Mouse (Mus musculus) kidney, embryonic 16.5 days (tissue): Measurements from ENCODE around the gene Ndufs8. TPM values are rescaled to one million over a fixed set of nuclear protein-coding genes. Genes with fewer than 3 reads are reported as not detected.

ENCODE experiments used
- ATAC-seq: fragments of 200-750 bp; cut with Nextera tagmentation; 2 replicates; pipeline ENCODE4 v1.8.0; 2017; ENCODE audit warnings: moderate TSS enrichment; ENCODE audit not compliant: low FRiP score, low TSS enrichment
- H3K27ac ChIP-seq: fragments of 300-500 bp; sonication (generic); 2 replicates; pipeline ENCODE4 v1.5.1; 2014; ENCODE audit warnings: low read length
- H3K27me3 ChIP-seq: fragments of 300-500 bp; sonication (generic); 2 replicates; pipeline ENCODE4 v1.6.1; 2014; ENCODE audit warnings: low read length, control low read depth, mixed read lengths; ENCODE audit not compliant: insufficient read depth
- H3K36me3 ChIP-seq: fragments of 300-500 bp; sonication (generic); 2 replicates; pipeline ENCODE4 v1.6.1; 2014; ENCODE audit warnings: low read length, control low read depth, mixed read lengths; ENCODE audit not compliant: insufficient read depth
- H3K4me1 ChIP-seq: fragments of 300-500 bp; sonication (generic); 2 replicates; pipeline ENCODE4 v1.6.1; 2014; ENCODE audit warnings: low read length, control low read depth, mixed read lengths; ENCODE audit not compliant: insufficient read depth
- H3K4me2 ChIP-seq: fragments of 300-500 bp; sonication (generic); replicated peaks from 2 replicates; pipeline ENCODE4 v1.6.1; 2014; ENCODE audit warnings: low read depth, low read length
- H3K4me3 ChIP-seq: fragments of 300-500 bp; sonication (generic); 2 replicates; pipeline ENCODE4 v1.5.1; 2014; ENCODE audit warnings: mild to moderate bottlenecking, low read length
- H3K9ac ChIP-seq: fragments of 300-500 bp; sonication (generic); replicated peaks from 2 replicates; pipeline ENCODE4 v1.6.1; 2014; ENCODE audit warnings: low read length
- H3K9me3 ChIP-seq: fragments of 300-500 bp; sonication (generic); 2 replicates; pipeline ENCODE4 v1.6.1; 2016; ENCODE audit warnings: low read length, control low read depth
- WGBS: fragments of 180-500 bp; shearing (Covaris S2); extraction: QIAGEN DNeasy Blood & Tissue Kit; methylation state at CpG from one replicate; pipeline ENCODE4 v1.1.7; 2014; 5-methylcytosine and 5-hydroxymethylcytosine counted together
- polyA plus RNA-seq: library from polyadenylated mRNA; unstranded; fragments of >200 nt; fragmentation: Nextera tagmentation; extraction: Ambion mirVana; gene quantifications from 2 replicates; pipeline ENCODE4 v1.2.1, GENCODE M21; 2015

Ndufs8 gene
- polyA plus RNA-seq, 1 experiment from 2014 or later = 401 TPM

- Histone ChIP-seq H3K9me3 (no peaks in the 10 kb centered on the region), H3K4me3 (peak within 1 kb of the TSS; percentile 60), H3K4me1 (peaks cover 21% of the 10 kb centered on the region), H3K36me3 (no peaks in the 10 kb centered on the region), H3K9ac (peak within 1 kb of the TSS; percentile 75), H3K4me2 (peak within 1 kb of the TSS; percentile 82), H3K27me3 (no peaks in the 10 kb centered on the region), H3K27ac (peak within 1 kb of the TSS; percentile 12; the same call in 1 of the 2 replicates)
- WGBS = 8% methylated on average over 41 of the region's 42 CpGs
- ATAC-seq = peak; percentile 92
Observed at GRCm38 (mm10) chr19:3935032-3935895, 22.7 kb upstream of the Ndufs8 start, which contains the start of gene Unc93b1. Unc93b1 (plus strand) TSS chr19:3935186.

GRCm38 (mm10) chr19:3931716-3932115 is 19.1 kb upstream of the Ndufs8 start:
- peaks cover 34% of the 10 kb centered on the region for H3K4me1 ChIP-seq
- 93% methylated on average over 9 of the region's 9 CpGs for WGBS
- H3K4me2 ChIP-seq = no peak overlapping the region
- H3K27me3 ChIP-seq = no peaks in the 10 kb centered on the region
- H3K9me3 ChIP-seq = no peaks in the 10 kb centered on the region
- H3K9ac ChIP-seq = no peak overlapping the region
- ATAC-seq = no peak
- no peak overlapping the region for H3K27ac ChIP-seq
- no peaks in the 10 kb centered on the region for H3K36me3 ChIP-seq
- no peak overlapping the region for H3K4me3 ChIP-seq

- Histone ChIP-seq H3K27ac (peak overlapping the region; percentile 80; the same call in 1 of the 2 replicates), H3K4me2 (no peak overlapping the region), H3K36me3 (no peaks in the 10 kb centered on the region), H3K4me3 (no peak overlapping the region), H3K9me3 (no peaks in the 10 kb centered on the region), H3K27me3 (no peaks in the 10 kb centered on the region), H3K9ac (0 out of 2 replicates have a peak overlapping the region, but pooled peaks have one; percentile 32), H3K4me1 (peaks cover 25% of the 10 kb centered on the region)
- ATAC-seq = no peak
- 49% methylated on average over 21 of the region's 21 CpGs for WGBS
Observed at GRCm38 (mm10) chr19:3930262-3931057, 17.9 kb upstream of the Ndufs8 start.

GRCm38 (mm10) chr19:3929211-3929941 is 16.8 kb upstream of the Ndufs8 start, which contains the start of gene Aldh3b1:
Aldh3b1 (minus strand) TSS chr19:3929808.
- Histone ChIP-seq H3K9ac (0 out of 2 replicates have a peak within 1 kb of the TSS, but pooled peaks have one; percentile 32), H3K4me3 (no peak within 1 kb of the TSS), H3K27ac (peak within 1 kb of the TSS; percentile 80), H3K4me2 (no peak within 1 kb of the TSS), H3K36me3 (no peaks in the 10 kb centered on the region), H3K9me3 (no peaks in the 10 kb centered on the region), H3K27me3 (no peaks in the 10 kb centered on the region), H3K4me1 (peaks cover 21% of the 10 kb centered on the region)
- peak; percentile 67 for ATAC-seq
- 42% methylated on average over 12 of the region's 12 CpGs for WGBS

GRCm38 (mm10) chr19:3928779-3929178 is 16.2 kb upstream of the Ndufs8 start:
- H3K4me3 ChIP-seq = no peak overlapping the region
- H3K27me3 ChIP-seq = no peaks in the 10 kb centered on the region
- ATAC-seq = no peak
- WGBS = 86% methylated on average over 4 of the region's 4 CpGs
- no peak overlapping the region for H3K9ac ChIP-seq
- H3K9me3 ChIP-seq = no peaks in the 10 kb centered on the region
- no peak overlapping the region for H3K4me2 ChIP-seq
- no peaks in the 10 kb centered on the region for H3K36me3 ChIP-seq
- H3K27ac ChIP-seq = peak overlapping the region; percentile 80
- H3K4me1 ChIP-seq = peaks cover 26% of the 10 kb centered on the region

GRCm38 (mm10) chr19:3927989-3928388 is 15.4 kb upstream of the Ndufs8 start:
- Histone ChIP-seq H3K27me3 (no peaks in the 10 kb centered on the region), H3K4me2 (no peak overlapping the region), H3K4me1 (peaks cover 33% of the 10 kb centered on the region), H3K36me3 (no peaks in the 10 kb centered on the region), H3K4me3 (no peak overlapping the region), H3K9ac (no peak overlapping the region), H3K9me3 (no peaks in the 10 kb centered on the region), H3K27ac (no peak overlapping the region)
- ATAC-seq = no peak
- 84% methylated on average over 4 of the region's 4 CpGs for WGBS

- Histone ChIP-seq H3K4me1 (peaks cover 33% of the 10 kb centered on the region), H3K9me3 (no peaks in the 10 kb centered on the region), H3K27ac (no peak overlapping the region), H3K36me3 (no peaks in the 10 kb centered on the region), H3K4me3 (no peak overlapping the region), H3K4me2 (no peak overlapping the region), H3K27me3 (no peaks in the 10 kb centered on the region), H3K9ac (no peak overlapping the region)
- WGBS = 65% methylated on average over 6 of the region's 6 CpGs
- ATAC-seq = no peak
Observed at GRCm38 (mm10) chr19:3926685-3927084, 14.1 kb upstream of the Ndufs8 start.

GRCm38 (mm10) chr19:3926279-3926678 is 13.7 kb upstream of the Ndufs8 start:
- WGBS = 52% methylated on average over 3 of the region's 3 CpGs
- no peak for ATAC-seq
- Histone ChIP-seq H3K27me3 (no peaks in the 10 kb centered on the region), H3K36me3 (no peaks in the 10 kb centered on the region), H3K4me3 (no peak overlapping the region), H3K27ac (no peak overlapping the region), H3K4me1 (peaks cover 33% of the 10 kb centered on the region), H3K4me2 (no peak overlapping the region), H3K9ac (no peak overlapping the region), H3K9me3 (no peaks in the 10 kb centered on the region)

- H3K27ac ChIP-seq = no peak overlapping the region
- no peak for ATAC-seq
- H3K4me3 ChIP-seq = no peak overlapping the region
- H3K4me1 ChIP-seq = peaks cover 31% of the 10 kb centered on the region
- no peaks in the 10 kb centered on the region for H3K9me3 ChIP-seq
- H3K27me3 ChIP-seq = no peaks in the 10 kb centered on the region
- no peak overlapping the region for H3K4me2 ChIP-seq
- H3K36me3 ChIP-seq = no peaks in the 10 kb centered on the region
- no peak overlapping the region for H3K9ac ChIP-seq
- 82% methylated on average over 6 of the region's 6 CpGs for WGBS
Observed at GRCm38 (mm10) chr19:3925859-3926258, 13.3 kb upstream of the Ndufs8 start.
